Mouse (Mus musculus) lung, postnatal 25 days (tissue): ENCODE measurements around the gene Adam22.

Experiments used
- DNase-seq: peaks from one replicate; pipeline ENCODE4 v3.0.0; 2022; ENCODE audit warnings: low spot score

The Adam22 gene

DNA sequence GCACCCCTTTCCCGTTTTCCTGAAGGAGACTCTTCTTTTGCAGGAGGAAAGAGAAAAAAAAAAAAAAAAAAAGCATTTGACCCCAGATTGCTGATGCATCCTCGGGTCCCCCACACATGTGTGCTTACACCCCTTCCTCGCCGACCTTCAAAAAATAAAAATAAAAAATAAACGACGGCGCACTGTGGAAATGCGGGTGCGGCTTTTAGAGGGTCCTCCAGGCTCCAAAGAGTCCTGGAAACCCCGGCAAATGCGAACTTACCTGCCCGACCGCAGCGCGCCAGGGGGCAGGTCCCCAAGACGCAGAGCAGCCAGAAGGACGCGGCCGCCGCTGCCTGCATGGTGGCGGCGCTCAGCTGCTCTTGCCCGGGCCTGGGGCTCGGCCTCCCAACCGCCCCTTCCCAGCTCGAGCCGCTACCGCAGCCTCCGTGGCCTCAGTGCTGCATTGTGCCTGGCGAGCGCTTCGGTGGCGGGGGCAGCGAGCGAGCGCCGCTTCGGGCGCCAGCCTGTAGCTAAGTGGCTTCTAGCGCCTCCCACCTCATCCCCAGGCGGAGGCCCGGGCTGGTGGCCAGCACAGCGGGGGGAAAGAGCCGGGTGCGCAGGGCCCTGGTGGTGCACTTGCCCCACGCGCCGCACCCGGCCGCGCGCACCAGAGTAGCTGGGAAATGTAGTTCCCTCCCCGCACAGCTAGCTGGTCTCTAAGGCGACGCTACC, at the start of gene Adam22:
TSS of gene Adam22 (minus strand) at position 547 of the 714 bp plus-strand sequence.
- DNase-seq, result peak; percentile 49

DNA sequence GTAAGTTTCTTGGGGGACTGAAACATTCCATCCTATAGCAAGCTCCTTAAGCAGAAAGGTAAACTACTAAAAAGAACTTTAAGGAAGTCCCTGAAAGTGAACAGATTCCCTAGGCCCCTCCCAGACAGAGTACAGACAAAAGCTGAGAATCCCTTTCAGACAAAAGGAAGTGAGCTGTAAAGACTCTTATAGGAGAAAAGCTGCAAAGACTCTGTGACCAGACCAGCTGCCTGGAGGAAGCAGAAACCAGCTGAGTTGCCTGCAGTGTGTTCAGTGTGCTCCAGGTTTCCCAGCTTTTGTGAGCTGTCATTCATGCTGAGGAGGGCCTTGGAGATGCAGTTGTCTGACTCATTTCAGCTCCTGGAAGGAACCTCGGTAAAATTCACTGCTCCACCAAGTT, 49.5 kb upstream of the Adam22 start:
- DNase-seq, result no peak

DNA sequence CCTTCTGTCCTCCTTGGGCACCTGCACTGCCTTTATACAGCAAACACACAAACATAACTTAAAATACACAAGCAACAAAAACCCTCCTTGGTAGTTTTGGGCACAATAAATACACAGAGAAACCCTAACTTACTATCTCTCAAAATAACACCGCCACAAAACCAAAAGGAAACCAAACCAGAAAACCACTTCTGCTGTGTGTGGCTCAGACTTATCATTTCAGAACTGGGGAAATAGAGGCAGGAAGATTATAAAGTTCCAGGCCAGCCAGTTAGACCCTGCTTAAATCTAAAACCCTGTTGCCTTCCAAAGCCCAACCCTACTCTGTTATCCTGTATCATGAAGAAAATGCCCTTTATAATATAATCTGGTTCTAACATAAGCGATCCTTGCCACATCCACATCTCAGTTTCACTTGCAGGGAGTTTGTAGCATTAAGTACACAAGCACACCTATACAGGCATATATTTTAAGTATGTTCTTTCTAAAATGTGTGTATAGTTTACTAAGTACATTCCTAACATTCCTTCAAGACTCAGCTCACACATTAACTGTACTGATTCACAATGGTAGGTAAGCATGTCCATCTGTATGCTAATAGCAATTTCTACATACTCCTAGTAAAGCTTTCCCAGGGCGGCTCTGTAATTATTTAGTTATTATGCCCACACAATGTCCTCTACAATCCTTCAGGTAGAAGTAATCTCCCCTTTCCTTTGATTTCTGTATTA, 48.9 kb upstream of the Adam22 start:
- no peak for DNase-seq

GRCm38 (mm10) chr5:8408746-8409145, 40.8 kb upstream of the Adam22 start:
- DNase-seq, result no peak

DNA sequence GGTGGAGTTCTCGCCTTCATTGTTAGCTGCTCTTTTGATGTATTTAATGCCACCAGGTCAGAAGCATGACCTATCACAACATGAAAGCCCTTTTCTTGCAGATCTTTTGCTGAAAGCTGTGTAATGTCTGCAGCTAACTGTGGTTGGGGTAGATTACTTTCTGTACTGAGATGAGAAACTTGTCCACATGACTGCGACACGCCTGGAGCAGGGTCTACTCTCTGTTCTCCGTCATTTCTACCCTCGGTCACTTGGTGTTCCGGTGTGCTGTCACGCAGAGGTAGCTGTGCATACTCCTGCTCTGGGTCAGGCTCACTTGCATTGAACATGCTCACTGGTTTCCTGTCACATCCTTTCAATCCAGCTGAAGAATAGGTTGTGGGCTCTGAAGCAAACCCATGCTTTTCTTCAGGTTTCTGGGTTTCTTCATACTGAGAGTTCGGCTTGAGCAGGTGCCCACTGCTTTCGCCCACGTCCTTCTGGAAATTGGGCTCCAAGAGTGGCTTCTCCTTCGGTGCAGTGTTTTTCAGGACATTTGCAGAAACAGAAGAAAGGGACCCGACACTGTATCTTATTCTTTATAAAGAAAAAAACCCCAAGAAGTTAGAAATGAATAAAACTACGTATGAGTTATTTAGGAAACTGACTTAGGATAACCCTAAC, 29.8 kb upstream of the Adam22 start:
- DNase-seq, result no peak

GRCm38 (mm10) chr5:8393891-8394583, 26.1 kb upstream of the Adam22 start:
- no peak for DNase-seq

- DNase-seq, result no peak
These were observed 6.4 kb upstream of the Adam22 start for GRCm38 (mm10) chr5:8374297-8374906.

DNA sequence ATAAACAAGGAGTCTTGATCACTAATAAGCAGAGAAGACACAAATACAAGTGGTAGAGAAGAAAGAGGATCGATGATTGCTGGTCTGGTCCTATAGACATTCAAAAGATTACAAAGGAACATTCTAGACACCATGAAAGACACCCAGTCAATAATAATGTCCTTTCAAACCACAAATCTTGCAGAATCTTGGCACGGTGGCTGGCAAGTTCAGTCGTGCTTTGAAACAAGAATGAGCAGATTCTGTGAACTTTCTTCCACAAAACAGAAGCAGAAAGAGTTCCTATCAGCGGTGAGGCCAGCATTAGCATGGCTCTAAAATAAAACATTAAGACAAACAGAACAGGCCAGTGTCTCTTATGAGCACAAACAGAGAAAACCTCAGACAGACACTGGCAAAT, 5.5 kb upstream of the Adam22 start:
- no peak for DNase-seq

GRCm38 (mm10) chr5:8368781-8369180, 821 bp upstream of the Adam22 start:
- DNase-seq, result no peak

DNA sequence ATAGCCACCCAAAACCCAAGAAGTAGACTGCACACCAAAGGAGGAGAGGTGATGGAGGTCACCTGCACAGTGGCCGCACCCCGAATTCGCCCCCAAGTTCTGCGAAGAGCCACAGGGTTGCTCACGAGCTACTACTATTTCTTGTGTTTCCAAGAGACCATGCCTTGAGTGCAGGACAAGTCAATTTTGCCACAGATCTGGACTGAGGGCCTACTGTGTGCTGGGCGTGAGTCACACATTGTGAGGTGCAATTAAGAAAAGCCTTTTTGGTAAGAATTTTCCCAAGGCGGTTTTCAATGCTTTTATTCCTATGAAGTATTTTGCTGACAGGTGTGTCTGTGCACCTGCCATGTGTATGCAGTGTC, 350 bp upstream of the Adam22 start:
- DNase-seq, result no peak

DNA sequence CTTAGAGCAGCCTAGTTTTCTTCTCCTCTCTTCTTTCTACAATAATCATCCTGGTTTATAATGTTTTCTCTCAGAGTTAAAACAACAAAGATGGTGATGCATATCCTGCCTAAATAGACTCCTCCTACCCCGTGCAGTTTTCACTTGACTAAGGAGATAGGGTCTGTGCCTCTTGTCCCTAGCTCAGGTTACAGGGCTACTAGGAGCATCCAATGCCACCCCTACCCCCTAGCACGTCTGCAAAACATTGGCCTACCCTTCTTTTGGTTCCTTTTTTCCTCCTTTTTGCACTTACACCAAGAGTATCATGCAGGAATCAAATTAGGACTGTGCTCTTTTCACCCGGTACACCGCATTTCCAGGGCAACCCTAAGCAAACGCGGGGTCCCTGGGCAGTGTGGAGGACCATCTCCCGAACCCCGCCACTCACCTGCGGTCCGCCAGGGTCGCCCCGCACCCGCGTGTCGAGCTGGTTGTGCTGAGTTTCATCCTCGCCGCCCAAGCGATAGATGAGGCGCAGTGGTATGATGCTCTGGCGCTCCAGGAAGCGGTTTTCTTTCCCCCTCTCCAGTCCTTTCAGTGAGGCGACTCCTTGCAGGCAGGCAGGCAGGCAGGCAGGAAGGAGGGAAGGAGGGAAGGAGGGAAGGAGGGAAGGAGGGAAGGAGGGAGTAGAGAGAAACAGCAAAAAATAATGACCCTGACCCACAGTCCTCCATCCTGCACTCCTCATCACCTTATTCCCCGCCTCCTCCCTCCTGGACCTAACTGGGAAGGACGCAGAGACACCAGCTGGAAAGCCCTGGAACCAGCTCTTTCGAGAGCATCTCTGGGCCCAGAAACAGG, 968 bp downstream of the Adam22 start:
- no peak for DNase-seq

DNA sequence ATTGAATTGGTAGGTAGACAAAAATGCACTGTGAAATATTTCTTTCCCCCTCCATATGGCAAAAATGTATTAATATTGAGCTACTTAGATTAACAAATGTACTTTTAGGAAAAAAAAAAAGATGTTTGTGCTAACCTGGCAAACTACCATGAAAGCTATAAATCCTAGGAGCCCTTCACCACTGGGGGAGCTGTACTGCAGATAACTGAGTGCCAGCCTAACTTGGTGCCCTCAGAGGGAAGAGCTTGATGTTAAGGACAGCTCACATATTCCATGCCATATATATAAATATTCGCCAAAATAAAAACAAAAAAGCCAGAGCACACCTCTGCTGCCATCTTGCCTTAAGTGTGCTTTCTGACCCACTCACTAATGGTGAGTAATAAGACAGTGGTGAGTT, 5.6 kb downstream of the Adam22 start:
- no peak for DNase-seq

- DNase-seq, result no peak
These were observed 10.3 kb downstream of the Adam22 start for GRCm38 (mm10) chr5:8357677-8358076.

- peak; percentile 80 for DNase-seq
These were observed 10.9 kb downstream of the Adam22 start for GRCm38 (mm10) chr5:8356885-8357651.

GRCm38 (mm10) chr5:8356326-8356725, 11.6 kb downstream of the Adam22 start:
- no peak for DNase-seq

DNA sequence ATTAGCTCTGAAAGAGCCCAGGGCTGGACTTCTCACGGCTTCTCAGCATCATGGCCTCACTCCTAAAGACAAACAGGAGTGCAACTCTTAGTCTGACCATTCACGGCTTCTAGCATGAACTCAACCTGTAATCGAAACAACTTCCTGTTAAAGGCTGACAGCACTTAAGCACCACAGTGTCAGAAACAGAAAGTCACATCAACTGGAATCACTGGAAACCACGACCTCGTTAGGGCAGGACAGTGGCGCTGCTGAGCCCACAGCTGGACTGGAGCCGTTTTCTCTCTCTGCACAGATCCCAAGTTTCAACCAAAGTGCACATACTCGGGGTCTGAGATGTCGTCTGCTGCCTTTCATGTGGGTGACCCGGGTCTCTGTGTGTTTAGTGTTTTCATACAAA, 18.4 kb downstream of the Adam22 start:
- no peak for DNase-seq

GRCm38 (mm10) chr5:8346329-8346728, 21.6 kb downstream of the Adam22 start:
- DNase-seq, result no peak

GRCm38 (mm10) chr5:8343296-8343695, 24.7 kb downstream of the Adam22 start:
- DNase-seq, result no peak

GRCm38 (mm10) chr5:8341676-8342075, 26.3 kb downstream of the Adam22 start:
- no peak for DNase-seq

- no peak for DNase-seq
These were observed 40.2 kb downstream of the Adam22 start for GRCm38 (mm10) chr5:8327645-8328269.
